Mouse (Mus musculus) CD4-positive, CD25-positive, alpha-beta regulatory T cell, adult 4 months (primary cell): ENCODE data around the gene 4930404N11Rik. TPM values are rescaled to one million over a fixed set of nuclear protein-coding genes. Genes with fewer than 3 reads are reported as not detected.

ENCODE experiments used
- ATAC-seq: one replicate; pipeline ENCODE4 v1.8.0; 2017
- polyA plus RNA-seq, 2 experiments: library from polyadenylated mRNA; unstranded; fragments of 100-300 nt; shearing (Covaris generic); gene quantifications; one replicate each; pipeline ENCODE4 v1.2.1; 2017

Gene 4930404N11Rik
- polyA plus RNA-seq, 2 experiments from 2014 or later = 0.34 to 2.0 TPM

DNA sequence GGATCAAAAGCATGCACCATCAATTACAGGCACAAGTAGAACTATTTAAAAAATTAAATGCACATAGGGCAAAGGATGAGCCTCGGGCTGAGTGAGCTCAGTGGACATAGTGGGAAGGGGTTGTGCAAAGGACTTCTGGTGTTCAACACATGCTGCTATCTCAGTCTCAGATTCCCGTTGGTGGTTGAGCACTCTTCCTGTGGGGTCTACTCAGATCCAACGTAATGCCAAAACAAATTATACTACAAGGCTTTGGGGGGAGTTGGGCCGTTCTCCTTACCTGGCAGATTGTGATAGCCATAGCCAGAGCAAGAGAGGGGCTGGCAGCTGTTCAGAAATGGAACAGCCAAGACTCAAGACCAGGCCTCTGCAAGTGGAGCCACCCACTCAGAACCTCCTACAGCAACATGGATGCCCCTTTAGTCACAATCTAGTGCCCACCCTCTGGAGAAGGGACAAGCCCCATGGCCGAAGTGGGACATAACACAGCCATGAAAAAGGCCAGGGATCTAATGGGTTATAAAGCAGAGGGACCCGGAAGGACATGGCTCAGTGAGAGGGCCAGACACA is 14.3 kb upstream of the 4930404N11Rik start:
- no peak for ATAC-seq

DNA sequence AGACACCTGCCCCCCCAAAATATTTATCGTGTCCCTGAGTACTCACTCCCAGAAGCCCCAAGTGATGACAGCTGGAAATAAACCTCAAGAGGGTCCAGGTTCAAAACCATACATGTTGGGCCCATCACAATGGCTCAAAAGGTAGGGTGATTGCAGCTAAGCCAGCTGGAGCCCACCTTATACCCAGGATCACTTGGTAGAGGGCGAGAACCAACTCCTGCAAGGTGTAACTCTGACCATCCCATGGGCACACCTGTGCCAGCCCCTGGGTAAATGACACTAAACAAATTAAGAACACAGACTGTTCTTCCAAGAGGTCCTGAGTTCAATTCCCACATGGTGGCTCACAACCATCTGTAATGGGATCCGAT is 13.6 kb upstream of the 4930404N11Rik start:
- ATAC-seq = no peak

DNA sequence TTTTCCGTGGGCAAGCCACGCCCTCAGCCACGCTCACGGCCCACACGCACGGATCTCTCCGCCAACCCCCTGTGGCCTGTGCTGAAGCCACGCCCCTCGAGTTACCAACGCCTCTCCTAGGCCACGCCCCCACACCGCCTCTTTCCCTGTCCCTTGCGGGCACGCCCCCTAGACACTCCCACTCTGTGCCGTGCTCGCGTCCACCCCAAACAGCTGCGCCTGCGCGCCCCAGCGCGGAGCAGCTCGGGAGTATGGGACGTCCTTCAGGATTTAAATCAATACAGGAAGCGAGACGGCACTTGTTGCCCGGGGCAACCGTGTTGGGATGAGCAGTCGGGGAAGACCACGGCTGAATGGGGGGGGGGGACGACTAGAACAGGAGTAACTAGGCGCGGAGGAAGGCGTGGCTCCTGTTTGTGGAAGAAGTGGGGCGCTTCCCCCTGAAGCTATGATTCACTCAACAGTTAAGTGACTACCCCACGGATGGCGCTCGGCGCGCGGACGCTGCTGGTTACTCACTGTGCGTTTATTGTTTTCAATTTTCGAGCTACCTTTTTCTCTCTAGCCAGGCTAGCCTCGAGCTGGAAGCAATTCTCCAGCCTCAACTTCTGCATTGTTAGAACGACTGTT is 13.1 kb upstream of the 4930404N11Rik start:
- ATAC-seq = peak; percentile 95

DNA sequence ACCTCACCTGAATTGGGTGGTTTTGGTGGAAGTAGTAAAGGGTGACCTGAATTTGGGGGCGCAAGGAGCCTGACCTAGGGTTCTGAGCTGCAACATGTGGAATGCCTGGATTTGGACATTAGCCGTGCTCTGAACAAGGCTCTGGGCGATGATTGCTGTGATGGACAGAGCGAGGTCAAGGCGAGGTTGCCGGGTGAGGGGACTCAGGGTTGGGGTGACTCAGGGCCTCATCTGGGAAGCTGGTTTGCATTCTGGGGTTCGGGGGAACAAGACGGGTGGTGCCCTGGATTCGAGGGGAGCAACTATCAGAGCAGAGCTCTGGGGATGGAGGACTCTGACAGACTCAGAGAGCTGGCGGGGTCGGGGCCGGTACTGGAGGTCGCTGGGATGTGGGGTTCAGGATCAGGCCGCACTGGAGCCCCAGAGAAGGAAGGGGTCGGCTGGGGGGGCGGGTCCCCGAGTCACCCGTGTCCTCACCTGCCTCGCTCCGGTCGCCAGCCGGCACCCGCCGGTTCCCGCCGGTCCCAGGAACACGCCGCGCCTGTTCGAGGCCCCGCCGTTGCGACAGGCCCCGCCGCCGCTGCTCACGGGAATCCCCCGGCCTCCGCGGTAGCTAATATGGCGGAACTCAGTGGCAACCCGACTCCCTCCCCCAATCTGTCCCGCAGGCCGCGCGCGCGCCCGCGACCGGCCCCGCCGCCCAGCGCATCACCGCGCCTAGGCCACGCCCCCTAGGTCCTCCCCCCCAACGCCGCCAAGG is 12.4 kb upstream of the 4930404N11Rik start, which contains the start of gene Fzr1:
TSS of gene Fzr1 (minus strand) at position 724 of the 760 bp plus-strand sequence.
- ATAC-seq = no peak

DNA sequence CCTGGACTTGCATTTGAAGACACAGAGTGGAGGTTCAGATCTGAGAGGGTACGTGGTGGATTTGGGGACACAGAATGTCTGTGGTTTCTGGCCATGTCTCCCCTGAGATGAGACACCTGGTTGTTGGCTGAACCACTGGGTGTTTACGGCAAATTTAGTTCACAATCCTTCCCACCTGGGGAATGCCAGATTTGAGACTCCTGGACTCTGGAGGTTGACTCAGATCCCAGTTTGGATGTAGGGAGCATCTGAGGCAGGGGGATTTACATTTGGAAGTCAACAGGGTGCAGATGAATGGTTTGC is 11.7 kb upstream of the 4930404N11Rik start:
- no peak for ATAC-seq

DNA sequence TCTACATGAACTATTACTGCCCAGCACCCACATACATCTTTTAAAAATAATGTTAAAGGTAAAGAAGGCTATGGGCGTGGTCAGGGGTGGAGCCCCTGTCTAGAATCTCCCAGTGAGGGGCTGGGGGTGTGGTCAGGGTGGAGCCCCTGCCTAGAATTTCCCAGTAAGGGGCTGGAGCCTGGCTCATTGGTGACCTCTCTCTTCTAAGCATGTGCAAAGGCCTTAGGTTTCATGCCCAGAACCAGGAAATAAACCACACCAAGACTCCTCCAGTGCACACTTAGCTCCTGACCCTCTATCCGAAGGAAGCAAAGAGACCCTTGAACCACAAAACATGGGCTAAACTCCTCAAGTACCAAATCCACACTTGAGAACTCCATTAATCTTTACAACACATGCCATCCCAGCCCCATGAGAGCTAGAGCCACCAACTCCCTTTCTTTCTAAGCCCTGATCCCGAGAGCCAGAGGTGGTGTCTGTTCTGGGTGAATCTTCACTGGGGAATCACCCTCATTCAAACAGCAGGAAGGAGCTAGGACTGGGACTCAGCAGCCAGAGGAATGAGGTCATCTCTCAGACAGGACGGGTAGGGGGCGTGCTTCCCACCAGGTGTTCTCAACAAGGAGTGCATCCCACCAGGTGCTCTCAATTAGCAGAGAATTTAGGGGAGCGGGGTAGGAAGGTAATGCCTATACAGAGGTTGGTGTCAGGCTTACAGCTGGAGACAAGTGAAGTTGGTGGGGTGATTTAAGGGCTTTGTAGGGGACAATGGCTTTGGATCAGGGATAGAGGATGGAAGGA is 11.1 kb upstream of the 4930404N11Rik start:
- no peak for ATAC-seq

DNA sequence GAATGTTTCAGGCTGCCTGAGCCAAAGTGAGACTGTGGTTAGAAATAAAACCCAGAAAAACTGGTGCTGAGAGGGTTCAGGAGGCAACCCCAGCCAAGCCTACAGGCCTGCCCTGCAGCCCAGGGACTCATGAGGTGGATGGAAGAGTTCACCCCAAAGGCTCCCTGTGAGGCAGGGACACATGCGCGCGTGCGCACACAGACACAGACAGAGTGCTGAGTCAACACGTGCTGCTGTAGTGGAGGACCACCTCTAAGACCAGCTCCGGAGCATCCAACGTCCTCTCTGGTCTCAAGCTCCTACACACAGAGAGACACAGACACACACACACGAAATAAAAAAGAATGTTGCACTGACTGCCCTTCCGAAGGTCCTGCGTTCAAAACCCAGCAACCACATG is 9.7 kb upstream of the 4930404N11Rik start:
- ATAC-seq = no peak

DNA sequence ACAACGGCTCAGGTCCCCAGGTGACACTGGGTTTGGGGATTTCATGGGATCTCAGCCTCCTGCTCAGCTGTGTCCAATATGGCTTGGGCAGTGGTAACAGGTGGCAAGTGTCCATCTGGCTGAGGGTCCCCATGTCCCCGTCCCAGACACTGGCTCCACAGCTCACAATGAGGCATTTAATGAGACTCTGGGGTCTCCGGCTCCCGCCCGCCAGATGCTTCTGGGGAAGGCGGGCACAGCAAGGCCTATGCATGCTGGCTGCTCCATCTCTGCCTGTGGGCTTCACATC is 1.5 kb upstream of the 4930404N11Rik start:
- ATAC-seq = no peak

DNA sequence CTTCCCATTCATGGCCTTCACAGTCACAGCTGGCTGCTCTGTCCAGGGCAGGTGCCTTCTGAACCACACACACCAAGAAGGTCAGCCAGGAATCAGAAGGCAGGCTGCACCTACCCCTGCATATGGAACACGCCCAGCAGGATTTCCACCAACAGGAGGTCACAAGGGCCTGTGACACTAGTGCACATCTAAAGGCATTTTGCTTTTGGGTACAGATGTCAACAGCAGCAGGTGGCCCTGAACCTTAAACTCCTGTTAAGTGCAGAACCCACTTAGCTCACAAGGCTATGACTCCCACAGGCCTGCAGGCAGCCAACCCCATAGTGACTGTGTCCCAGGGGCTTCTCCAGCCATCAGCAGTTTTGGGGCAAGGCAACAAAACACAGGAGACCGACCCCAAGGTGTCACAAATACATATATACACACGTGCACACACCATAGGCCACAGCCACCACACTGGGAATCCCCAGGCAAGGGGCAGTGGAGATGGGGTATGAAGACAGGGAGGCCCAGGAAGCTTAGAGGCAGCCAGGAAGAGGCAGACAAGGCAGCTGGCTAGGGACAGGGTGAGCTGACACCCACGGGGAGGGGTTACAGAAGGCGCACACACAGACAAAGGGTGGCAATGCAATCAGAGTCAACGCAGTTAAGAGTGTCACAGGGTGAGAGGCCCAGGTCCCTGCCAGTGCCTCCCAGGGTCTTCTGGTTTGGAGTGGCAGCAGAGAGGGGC is 1.0 kb upstream of the 4930404N11Rik start:
- ATAC-seq = no peak

DNA sequence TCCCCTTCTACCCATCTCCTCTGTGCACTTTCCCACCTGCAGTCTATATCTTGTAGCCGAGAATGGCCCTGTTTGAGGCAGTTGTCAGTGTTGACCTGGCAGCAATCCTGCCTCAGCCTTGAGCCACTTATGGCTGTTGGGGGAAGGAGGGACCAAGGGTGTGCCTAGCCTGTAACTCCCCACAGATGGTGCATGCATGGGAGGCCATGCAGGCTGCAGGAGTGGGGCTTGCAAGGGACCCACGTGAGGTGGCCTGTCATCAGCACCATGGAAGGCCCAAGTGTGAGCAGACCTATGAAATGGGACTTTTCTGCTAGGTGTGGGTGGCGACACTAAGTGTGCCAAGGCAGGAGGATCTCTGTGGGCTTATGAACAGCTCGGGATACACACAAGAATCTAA is 543 bp downstream of the 4930404N11Rik start:
- no peak for ATAC-seq

DNA sequence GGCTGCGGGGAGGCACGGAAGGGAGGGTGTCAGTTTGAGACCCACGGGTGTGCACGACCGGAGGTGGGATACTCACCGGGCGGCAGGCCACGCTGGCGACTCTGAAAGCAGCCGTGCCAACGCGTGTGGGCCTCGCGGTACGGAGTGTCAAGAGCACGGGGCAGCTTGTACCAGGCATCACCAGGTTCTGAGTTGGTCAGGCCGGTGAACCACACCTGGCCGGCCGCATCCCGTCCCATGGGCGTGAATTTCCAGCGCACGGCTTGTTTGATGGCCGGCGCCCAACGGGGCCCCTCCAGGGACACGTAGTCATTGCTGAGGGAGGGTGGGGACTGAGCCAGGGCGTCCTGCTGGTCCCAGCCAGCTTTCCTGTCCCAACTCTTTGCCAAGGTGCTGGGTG is 950 bp downstream of the 4930404N11Rik start:
- ATAC-seq = no peak

DNA sequence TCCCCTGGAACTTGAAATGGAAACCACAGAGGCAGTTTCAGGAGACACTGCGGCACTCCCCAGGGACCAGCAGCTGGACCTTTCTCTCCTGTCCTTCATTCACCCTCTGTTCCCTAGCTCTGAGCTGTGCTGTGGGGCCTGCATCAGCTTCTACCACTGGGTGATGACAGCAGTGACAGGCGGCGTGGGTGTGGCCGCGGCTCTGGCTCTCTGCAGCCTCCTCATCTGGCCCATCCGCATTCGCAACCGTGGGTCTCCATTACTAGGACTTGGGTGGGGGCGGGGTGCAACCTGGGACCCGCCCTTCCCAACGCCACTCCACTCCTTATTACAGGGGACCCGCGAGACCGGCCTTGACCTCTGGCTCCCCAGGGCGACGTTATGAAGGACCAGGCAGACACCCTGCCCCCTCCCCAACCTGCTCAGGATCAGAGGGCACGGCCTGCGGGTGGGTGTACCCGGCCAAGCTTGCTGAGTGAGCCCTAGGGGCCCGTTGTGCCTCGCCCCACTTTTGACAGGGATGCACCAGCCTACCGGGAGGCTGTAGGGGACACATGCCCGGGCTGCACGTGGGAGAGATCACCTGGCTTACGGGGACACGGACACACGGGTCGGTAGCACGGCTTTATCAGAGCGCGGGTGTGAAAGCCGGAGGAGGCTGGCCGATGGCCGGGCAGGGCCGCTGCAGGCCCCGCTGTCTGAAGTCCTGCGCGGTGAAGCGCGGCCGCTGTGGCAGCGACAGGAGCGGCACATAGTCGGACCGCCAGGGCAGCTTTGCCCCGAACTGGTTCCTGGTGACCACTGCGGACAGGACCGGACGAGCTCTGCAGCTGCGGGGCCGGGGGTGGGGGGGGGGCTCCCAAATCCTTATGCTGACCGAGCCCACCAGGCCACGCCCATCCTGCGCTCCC is 1.9 kb downstream of the 4930404N11Rik start:
- no peak for ATAC-seq

DNA sequence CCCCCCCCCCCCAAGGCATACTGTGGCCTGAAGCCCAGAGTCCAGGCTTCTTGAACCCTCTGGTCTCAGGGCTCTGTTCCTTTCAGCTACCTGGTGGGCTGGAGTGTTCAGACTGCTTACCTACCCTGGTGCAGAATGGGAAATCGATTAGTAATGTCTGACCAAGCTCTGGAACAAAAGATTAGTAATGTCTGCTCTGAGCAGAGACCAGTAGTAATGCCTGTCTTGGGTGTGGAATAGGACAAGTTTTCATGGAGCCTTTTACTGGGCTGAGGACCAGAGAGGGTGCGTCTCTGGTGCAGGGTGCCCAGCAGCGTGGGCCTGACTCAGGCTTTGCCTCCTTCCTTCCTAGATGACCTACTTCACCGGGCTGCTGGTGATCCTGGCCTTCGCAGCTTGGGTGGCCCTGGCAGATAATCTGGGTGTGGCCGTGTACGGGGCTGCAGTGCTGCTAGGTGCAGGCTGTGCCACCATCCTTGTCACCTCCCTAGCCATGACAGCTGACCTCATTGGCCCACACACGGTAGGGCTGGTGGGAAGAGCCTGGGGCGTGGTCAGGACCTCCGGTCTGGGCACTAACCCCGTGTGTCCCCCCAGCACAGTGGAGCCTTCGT is 3.2 kb downstream of the 4930404N11Rik start:
- ATAC-seq = no peak

DNA sequence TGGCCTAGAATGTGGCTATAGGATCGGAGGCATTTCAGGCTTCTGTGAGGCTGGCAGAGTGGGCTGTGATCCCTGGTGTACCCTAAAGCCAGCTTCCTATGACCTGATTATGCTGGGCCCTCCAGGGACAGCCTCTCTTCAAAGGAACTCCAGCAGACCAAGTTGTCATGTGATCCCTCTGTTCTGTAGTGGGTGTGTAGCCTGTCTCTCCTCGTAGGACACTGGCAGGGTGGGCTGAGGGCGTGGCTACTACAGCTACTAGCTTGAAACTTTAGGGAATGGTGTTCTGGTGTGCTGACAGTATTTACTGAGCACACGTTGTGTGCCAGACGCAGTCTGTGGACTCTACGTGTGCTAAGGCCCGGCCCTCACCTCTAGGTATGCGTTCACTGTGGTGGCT is 4.9 kb downstream of the 4930404N11Rik start:
- no peak for ATAC-seq

DNA sequence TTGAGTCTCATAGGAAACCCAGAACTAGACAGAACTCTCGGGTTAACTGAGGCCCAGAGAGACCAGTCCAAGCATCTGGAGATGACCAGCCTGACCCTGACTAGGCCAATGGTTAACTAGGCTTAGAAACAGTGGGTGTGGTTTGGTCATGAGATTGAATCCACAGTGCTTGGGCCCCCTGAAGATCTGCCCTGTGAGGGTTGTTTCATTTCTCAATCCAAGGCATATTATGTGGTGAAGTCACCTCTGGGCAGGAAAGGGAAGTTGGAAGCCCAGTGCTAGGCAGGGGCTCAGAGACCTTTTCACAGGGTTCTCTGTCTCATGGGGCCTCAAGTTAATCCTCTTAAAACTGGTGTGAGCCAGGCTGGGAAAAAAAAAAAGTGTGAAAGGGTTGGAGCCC is 6.8 kb downstream of the 4930404N11Rik start:
- no peak for ATAC-seq

DNA sequence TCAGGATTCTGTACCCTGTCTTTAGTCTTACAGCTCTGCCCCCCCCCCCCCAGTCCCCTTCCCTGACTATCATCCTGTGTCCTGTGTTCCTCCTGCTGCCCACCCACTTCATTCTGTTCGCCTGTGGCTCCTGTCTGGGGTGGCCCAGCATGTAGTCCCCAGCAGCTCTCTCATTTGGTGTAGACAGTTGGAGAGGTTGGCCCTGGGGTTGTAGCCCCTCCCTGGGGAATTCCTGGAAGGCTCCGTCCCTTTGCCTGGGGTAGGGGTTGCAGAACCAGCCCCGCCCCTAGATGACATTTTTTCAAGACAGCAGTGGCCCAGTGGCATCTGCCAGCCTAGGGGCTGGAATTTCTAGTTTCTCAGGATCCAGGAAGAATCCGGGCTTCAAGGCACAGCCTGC is 7.4 kb downstream of the 4930404N11Rik start:
- ATAC-seq = no peak

DNA sequence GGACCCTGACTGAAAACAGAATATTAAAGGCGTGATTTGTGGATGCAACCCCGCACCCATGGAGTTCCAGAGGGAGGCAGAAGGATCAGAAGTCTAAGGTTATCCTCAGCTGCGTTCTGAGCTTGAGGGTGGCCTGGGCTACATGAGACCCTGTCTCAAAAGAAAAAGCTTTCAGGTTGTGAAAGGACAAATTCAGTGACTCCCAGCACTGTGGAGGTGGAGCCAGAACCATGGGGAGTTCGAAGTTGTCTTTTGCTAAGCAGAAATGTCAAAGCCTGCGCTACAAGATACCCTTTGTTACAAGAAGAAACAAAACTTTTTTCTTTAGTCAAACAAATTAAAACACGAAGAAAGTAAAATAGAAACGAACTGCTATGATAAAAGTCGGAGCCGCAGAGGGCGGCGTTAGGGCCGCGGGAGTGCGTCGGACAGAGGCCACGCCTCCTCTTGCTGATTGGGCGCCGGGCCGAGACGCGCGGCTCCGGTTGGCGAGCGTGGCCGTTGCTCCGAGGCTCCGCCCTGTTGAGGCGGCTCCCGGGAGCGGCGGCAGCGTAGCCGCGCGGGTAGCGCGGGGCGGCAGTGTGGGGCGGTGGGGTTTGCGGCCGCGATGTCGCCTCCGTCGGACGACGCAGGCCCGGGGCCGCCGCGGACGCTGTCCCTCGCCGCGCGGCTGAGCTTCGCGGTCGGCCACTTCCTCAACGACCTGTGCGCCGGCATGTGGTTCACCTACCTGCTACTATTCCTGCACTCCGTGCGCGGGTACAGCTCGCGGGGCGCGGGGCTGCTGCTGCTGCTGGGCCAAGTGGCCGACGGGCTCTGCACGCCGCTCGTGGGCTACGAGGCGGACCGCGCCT is 8.4 kb downstream of the 4930404N11Rik start, which contains the start of gene Mfsd12:
TSS of gene Mfsd12 (plus strand) at position 501 of the 854 bp plus-strand sequence.
- ATAC-seq = peak; percentile 96

DNA sequence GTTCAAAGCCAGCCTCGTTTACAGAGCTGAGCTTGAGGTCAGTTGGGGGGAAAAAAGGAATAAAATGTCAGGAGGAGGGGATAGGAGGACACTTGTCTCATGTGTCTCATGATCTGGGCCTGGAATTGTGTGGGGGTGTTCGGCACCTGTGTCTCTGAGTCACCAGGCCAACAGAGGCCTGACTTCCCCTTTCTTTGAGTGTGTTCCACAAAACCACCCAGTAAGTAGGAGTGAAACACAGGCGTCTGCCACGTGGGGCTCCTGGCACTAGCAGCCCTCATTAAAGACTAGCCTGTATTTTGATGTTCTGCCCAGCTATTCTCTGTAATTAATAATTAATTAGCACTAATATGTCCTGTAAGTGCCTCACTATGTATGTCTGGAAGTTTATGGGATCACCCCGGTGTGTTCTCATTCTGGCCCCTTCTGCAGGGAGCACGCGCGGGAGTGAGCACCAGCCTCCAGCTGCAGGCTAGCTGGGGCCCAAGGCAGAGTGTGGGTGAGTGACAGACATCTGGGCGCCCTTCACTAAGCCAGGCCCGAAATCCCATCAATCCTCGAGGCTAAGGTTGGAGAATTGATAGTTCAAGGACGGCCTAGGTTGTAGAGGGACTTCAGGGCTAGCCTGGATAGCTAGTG is 9.1 kb downstream of the 4930404N11Rik start:
- ATAC-seq = no peak

DNA sequence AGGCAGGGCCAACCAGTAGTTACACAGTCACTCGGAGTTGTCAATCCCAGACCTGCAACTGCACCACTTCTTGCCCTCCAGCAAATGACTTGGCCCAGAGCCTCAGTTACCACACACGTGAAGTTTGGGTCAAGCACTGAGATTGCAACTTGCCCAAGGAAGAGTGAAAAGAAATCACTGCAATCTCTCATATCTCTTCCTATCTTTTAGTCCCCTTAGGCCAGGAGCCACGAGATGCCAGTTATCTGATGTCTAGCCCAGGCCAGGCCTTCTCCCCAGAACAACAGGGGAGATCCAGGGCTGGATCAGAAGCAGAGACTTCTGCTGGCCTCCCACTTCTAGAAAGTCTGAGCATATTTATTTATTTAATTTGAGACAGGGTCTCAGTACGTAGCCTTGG is 10.1 kb downstream of the 4930404N11Rik start:
- no peak for ATAC-seq
